Mouse (Mus musculus) testis, adult 2 months (tissue): ENCODE results near the gene Rpsa. TPM values are rescaled to one million over a fixed set of nuclear protein-coding genes. Genes with fewer than 3 reads are reported as not detected.

Source experiments
- H3K27ac ChIP-seq: fragments of 200-500 bp; 2 replicates; pipeline ENCODE4 v1.5.1; 2012; ENCODE audit warnings: low read depth, low read length; ENCODE audit not compliant: control insufficient read depth, insufficient read depth
- H3K27me3 ChIP-seq: fragments of 200-500 bp; 2 replicates; pipeline ENCODE4 v1.6.1; 2012; ENCODE audit warnings: mild to moderate bottlenecking, low read length, moderate library complexity; ENCODE audit not compliant: control insufficient read depth, insufficient read depth
- H3K36me3 ChIP-seq: fragments of 200-500 bp; 2 replicates; pipeline ENCODE4 v1.6.1; 2012; ENCODE audit warnings: mild to moderate bottlenecking, low read length; ENCODE audit not compliant: control insufficient read depth, insufficient read depth
- H3K4me1 ChIP-seq: fragments of 200-500 bp; 2 replicates; pipeline ENCODE4 v1.6.1; 2012; ENCODE audit warnings: low read length; ENCODE audit not compliant: control insufficient read depth, insufficient read depth
- H3K4me3 ChIP-seq: fragments of 200-500 bp; 2 replicates; pipeline ENCODE4 v1.5.1; 2012; ENCODE audit warnings: low read depth, mild to moderate bottlenecking, low read length, moderate library complexity, mixed read lengths; ENCODE audit not compliant: control insufficient read depth
- CTCF ChIP-seq: fragments of 200-500 bp; IDR thresholded peaks from 2 replicates; pipeline ENCODE4 v1.5.1; 2012; ENCODE audit warnings: low read depth, mild to moderate bottlenecking, inconsistent platforms, low read length, moderate library complexity; ENCODE audit not compliant: control insufficient read depth, insufficient read depth, insufficient replicate concordance
- POLR2A ChIP-seq: fragments of 200-500 bp; IDR thresholded peaks from 2 replicates; pipeline ENCODE4 v1.6.1; 2012; ENCODE audit warnings: low read depth, mild to moderate bottlenecking, inconsistent platforms, low read length, moderate library complexity; ENCODE audit not compliant: control insufficient read depth
- polyA plus RNA-seq: library from polyadenylated mRNA; depleted of rRNA; stranded (reverse); fragments of >200 nt; gene quantifications from 2 replicates; pipeline ENCODE4 v1.2.3, GENCODE M21; 2012; rRNA removed

The Rpsa gene
- polyA plus RNA-seq: 310 and 318 TPM in 2 replicates

GRCm38 (mm10) chr9:120127538-120128251 is at the start of gene Rpsa:
Gene Rpsa (plus strand): TSS chr9:120127689.
- Histone ChIP-seq H3K4me1 (peaks cover 3% of the 10 kb centered on the region), H3K27me3 (no peaks in the 10 kb centered on the region), H3K4me3 (peak within 1 kb of the TSS; percentile 90), H3K27ac (peak within 1 kb of the TSS; percentile 89), H3K36me3 (no peaks in the 10 kb centered on the region)
- no peak for TF ChIP-seq CTCF
- peak; percentile 96 for TF ChIP-seq POLR2A

- Histone ChIP-seq H3K4me1 (no peaks in the 10 kb centered on the region; the same call in 1 of the 2 replicates), H3K4me3 (no peak overlapping the region), H3K27me3 (no peaks in the 10 kb centered on the region), H3K36me3 (no peaks in the 10 kb centered on the region), H3K27ac (no peak overlapping the region)
- no peak for TF ChIP-seq CTCF
- TF ChIP-seq POLR2A: no peak
These were observed 49.2 kb upstream of the Rpsa start for GRCm38 (mm10) chr9:120078241-120078640.

- Histone ChIP-seq H3K27me3 (no peaks in the 10 kb centered on the region), H3K27ac (no peak overlapping the region), H3K4me1 (no peaks in the 10 kb centered on the region), H3K4me3 (no peak overlapping the region), H3K36me3 (no peaks in the 10 kb centered on the region)
- no peak for TF ChIP-seq POLR2A
- TF ChIP-seq CTCF: no peak
These were observed 47.6 kb upstream of the Rpsa start for GRCm38 (mm10) chr9:120079901-120080300.

GRCm38 (mm10) chr9:120080546-120081108 is 46.9 kb upstream of the Rpsa start:
- no peaks in the 10 kb centered on the region for H3K4me1 ChIP-seq
- H3K27me3 ChIP-seq: no peaks in the 10 kb centered on the region
- TF ChIP-seq POLR2A: no peak
- peak; percentile 60; the same call in 1 of the 2 replicates for TF ChIP-seq CTCF
- no peak overlapping the region for H3K4me3 ChIP-seq
- H3K36me3 ChIP-seq: no peaks in the 10 kb centered on the region
- H3K27ac ChIP-seq: no peak overlapping the region

GRCm38 (mm10) chr9:120081247-120081646 is 46.2 kb upstream of the Rpsa start:
- no peak overlapping the region for H3K4me3 ChIP-seq
- no peaks in the 10 kb centered on the region for H3K4me1 ChIP-seq
- no peaks in the 10 kb centered on the region for H3K36me3 ChIP-seq
- no peak overlapping the region for H3K27ac ChIP-seq
- TF ChIP-seq POLR2A: no peak
- peak; percentile 63; the same call in 1 of the 2 replicates for TF ChIP-seq CTCF
- H3K27me3 ChIP-seq: no peaks in the 10 kb centered on the region

GRCm38 (mm10) chr9:120081967-120082366 is 45.5 kb upstream of the Rpsa start:
- Histone ChIP-seq H3K36me3 (no peaks in the 10 kb centered on the region), H3K27ac (no peak overlapping the region), H3K27me3 (no peaks in the 10 kb centered on the region), H3K4me3 (no peak overlapping the region), H3K4me1 (no peaks in the 10 kb centered on the region)
- TF ChIP-seq POLR2A (no peak), CTCF (no peak)

- Histone ChIP-seq H3K27ac (no peak overlapping the region), H3K4me1 (no peaks in the 10 kb centered on the region), H3K4me3 (no peak overlapping the region), H3K36me3 (no peaks in the 10 kb centered on the region), H3K27me3 (no peaks in the 10 kb centered on the region)
- TF ChIP-seq CTCF (no peak), POLR2A (no peak)
These were observed 44.8 kb upstream of the Rpsa start for GRCm38 (mm10) chr9:120082691-120083090.
